Mouse (Mus musculus): Measurements from ENCODE around the gene Cldn3. TPM values are rescaled to one million over a fixed set of nuclear protein-coding genes. Genes with fewer than 3 reads are reported as not detected.

Cldn3 gene
- total RNA-seq, 2 experiments from 2014 or later = 0.29 TPM; not detected in 1

- DNase-seq (ENCODE audit: low spot score in 2 of 2) = peak in 1 of 2 experiments; percentile 31
Measured at GRCm38 (mm10) chr5:134965852-134966821, 19.9 kb upstream of the Cldn3 start.

DNA sequence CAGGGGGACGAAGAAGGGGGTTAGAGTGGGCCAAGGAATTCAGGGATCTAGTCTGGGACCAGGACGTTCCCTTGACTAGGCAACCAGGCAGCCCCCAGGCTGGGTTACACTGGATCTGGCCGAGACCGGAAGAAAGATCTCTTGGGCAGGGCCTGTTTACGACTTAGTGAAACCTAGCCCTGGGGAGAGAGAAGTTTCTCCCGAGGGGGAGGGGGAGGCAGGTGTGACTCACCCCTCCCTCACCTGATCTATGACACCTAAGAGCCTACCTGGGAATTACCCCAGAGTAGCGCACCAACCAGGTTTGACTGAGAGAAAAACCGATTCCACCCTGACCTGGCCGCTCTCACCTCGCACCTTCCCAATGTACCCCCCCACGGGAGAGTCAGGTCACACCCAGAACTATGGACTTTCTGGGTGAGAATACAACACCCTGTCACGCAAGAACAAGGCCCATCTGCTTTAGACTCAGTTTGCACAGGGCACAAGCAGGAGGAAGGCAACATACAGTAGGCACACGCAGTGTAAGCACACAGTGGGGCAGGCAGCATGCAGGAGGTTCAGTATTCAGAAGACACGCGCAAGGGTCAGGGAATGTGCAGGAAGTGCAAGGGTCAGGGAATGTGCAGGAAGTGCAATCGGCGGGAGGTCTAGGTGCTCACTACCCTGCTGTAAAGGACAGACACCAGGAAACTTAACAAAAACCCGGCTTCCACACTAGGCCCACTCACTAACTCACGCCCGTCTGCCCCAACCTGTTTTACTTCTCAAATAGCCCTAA is 18.7 kb upstream of the Cldn3 start:
- no peak for DNase-seq (ENCODE audit: low spot score in 2 of 2)

GRCm38 (mm10) chr5:134970671-134971070 is 15.3 kb upstream of the Cldn3 start:
- DNase-seq (ENCODE audit: low spot score in 2 of 2) = no peak

DNA sequence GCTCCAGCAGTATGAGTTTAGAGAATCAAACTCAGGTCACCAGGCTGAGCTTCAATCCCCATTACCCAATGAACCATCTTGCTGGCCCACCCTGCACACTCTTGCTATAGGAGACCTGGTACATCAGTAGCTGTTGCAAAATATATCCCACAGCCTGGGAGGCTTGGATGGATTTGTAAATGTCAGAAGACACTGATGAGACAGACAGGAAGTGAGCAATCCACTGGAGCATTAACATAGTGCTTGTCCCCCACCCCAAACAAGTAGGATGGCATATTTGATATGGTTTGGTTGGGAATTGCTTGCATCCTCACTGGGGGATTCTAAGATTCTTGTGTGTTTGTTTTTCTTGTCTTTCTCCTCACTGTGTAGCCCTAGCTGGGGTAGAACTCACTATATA is 12.9 kb upstream of the Cldn3 start:
- DNase-seq (ENCODE audit: low spot score in 2 of 2) = no peak

DNA sequence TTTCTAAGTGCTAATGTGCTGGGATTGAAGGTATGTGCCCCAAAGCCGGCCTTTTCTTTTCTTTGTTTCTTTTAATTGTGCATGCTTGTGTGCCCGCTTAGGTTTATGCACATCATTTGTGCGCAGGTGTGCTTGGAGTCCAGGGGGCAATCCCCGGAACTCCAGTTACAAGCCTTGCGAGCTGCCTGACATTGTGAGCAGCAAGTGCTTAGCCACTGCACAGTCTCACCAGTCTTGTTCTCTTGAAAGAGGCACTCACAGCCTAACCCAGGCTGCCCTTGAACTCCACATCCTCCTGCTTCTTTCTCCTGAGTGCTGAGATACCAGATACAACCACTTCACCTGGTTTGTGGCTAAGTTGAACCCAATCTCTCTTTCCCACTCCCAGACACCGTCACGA is 12.5 kb upstream of the Cldn3 start:
- no peak for DNase-seq (ENCODE audit: low spot score in 2 of 2)

GRCm38 (mm10) chr5:134974294-134974693 is 11.7 kb upstream of the Cldn3 start:
- DNase-seq (ENCODE audit: low spot score in 2 of 2) = no peak

- no peak for DNase-seq (ENCODE audit: low spot score in 2 of 2)
Measured at GRCm38 (mm10) chr5:134974921-134975320, 11.1 kb upstream of the Cldn3 start.

GRCm38 (mm10) chr5:134976164-134976563 is 9.8 kb upstream of the Cldn3 start:
- DNase-seq (ENCODE audit: low spot score in 2 of 2) = no peak

DNA sequence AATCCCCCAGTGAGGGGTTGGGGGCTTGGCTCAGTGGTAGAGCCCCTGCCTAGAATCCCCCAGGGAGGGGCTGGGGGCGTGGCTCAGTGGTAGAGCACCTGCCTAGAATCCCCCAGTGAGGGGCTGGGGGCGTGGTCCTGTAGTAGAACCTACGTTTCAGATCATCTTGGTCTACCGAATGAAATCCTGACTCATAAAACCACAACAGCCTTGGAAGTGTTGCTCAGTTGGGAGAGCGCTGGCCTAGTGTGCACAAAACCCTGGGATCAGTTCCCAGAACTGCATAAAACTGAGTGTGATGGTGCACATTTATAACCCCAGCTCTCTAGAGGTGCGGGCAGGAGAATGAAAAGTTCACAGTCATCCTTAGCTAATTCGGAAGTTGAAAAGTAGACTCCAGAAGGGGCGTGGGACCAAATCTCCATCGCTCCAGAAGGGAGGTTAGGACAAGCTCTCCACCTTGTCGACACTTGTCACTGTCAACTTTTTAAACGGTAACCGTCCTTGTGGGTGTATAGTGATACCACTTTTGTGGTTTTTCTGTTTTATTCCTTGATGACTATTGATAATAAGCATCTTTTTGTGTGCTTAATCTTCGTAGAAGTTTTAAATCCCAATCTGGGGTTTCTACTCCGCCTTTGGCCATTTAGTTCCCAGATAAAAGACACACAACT is 9.3 kb upstream of the Cldn3 start:
- DNase-seq (ENCODE audit: low spot score in 2 of 2) = no peak

DNA sequence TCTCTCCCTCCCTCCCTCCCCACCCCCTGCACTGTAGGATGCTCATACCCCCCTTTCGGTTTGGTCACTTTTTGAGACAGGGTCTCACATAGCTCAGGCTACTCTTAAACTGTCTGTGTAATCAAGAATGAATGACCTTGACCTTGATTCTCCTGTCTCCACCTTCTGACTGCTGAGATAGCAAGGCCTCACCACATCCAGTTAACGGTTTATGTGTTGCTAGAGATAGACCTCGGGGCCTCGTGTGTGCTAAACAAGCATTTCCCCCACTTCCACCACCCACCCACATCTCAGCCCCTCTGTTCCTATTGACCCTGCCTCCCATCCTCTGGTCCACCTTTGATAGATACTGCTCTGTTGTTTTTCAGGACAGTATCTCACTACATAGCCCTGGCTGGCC is 8.2 kb upstream of the Cldn3 start:
- DNase-seq (ENCODE audit: low spot score in 2 of 2) = no peak

GRCm38 (mm10) chr5:134981149-134981548 is 4.9 kb upstream of the Cldn3 start:
- no peak for DNase-seq (ENCODE audit: low spot score in 2 of 2)

DNA sequence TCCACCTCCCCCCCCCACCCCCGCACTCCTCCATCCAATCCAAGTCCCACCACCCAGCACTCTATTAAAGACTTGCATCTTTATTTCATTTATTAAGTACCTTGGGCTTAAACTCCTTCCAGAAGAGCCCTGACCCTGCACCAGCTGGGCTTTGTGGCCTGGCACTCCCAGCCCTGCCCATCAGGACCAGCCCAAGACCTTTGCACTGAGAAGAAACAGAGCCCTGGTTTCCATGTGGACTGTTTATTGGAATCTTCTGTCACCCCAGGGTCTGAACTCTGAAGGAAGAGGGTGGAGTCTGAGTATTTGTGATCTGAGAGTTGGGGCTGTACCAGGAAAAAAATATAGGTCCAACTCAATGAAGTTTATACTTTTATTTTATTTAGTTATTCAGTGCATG is 2.9 kb upstream of the Cldn3 start:
- DNase-seq (ENCODE audit: low spot score in 2 of 2) = no peak

- DNase-seq (ENCODE audit: low spot score in 2 of 2) = no peak
Measured at GRCm38 (mm10) chr5:134983771-134984170, 2.2 kb upstream of the Cldn3 start.

GRCm38 (mm10) chr5:134986298-134987268 is 569 bp downstream of the Cldn3 start:
- peak in 1 of 2 experiments; percentile 15 for DNase-seq (ENCODE audit: low spot score in 2 of 2)

DNA sequence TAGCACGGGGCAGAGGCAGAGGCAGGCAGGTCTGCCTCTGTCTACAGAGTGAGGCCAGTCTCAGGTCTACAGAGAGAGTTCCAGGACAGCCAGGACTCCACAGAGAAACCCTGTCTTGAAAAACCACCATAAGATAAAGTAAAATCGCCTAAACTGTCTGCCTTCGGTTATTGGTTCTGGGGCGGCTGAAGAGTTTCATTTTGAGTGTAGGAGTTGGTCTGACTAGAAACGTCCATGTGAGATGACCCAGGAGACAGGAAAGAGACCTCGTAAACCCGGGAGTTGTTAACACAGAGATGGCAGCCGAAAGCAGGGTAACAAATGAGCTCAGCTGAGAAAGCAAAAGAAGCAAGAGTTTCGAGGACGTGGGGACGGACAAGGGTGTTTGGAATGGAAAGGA is 3.2 kb downstream of the Cldn3 start:
- no peak for DNase-seq (ENCODE audit: low spot score in 2 of 2)

GRCm38 (mm10) chr5:134989741-134990140 is 3.7 kb downstream of the Cldn3 start:
- DNase-seq (ENCODE audit: low spot score in 2 of 2) = no peak

- DNase-seq (ENCODE audit: low spot score in 2 of 2) = no peak
Measured at GRCm38 (mm10) chr5:134992566-134992965, 6.6 kb downstream of the Cldn3 start.

- DNase-seq (ENCODE audit: low spot score in 2 of 2) = no peak
Measured at GRCm38 (mm10) chr5:134998359-134998758, 12.3 kb downstream of the Cldn3 start.

DNA sequence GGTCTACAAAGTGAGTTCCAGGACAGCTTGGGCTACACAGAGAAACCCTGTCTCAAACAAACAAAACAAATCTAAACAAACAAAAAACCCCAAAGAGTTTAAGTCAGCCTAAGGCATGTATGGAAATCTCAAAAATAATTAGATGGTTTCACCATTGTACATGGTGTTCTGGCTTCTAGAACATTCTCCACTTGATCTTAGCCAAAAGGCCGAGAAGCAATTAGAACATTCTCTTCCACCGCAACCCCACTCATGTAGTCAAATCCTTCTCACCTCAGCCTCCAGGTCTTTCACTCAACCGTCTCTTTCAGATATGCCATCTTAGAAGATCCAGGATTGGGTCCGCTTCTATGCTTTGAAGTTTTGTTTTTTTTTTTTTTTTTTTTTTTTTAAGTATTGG is 13.8 kb downstream of the Cldn3 start:
- DNase-seq (ENCODE audit: low spot score in 2 of 2) = no peak

DNA sequence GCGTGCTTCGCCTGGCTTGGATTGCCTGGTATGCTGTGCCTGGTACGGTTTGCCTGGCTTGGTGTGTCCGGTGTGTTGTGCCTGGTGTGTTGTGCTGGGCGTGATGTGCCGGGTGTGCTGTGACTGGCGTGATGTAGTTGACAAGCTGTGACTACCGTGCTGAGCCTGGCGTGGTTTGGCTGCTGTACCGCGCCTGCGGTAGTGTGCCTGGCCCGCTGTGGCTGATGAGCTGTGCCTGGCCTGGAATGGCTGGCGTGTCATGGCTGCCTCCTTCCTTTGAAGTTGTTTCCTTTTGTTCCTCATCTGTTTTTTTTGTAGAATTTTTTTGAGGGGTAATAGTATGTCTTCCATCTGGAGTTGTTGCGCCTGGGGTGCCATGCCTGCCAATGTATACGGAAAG is 14.7 kb downstream of the Cldn3 start:
- DNase-seq (ENCODE audit: low spot score in 2 of 2) = no peak

Measured in gastrocnemius, postnatal 4 days (tissue).